Mouse (Mus musculus): ENCODE measurements around the gene Sh3kbp1.
"Not testable (repeated sequence)": the region's sequence is repeated elsewhere in the genome, so short reads cannot be mapped to it uniquely, and the experiment has no call there.

Sh3kbp1 gene

GRCm38 (mm10) chrX:159626907-159627587, at the start of gene Sh3kbp1:
Gene Sh3kbp1 (plus strand): TSS chrX:159627272.
- peak; percentile 79 for DNase-seq (ENCODE audit: extremely low read depth, insufficient read length, low spot score)

GRCm38 (mm10) chrX:159584738-159585137, 42.3 kb upstream of the Sh3kbp1 start:
- not testable (repeated sequence) for DNase-seq (ENCODE audit: extremely low read depth, insufficient read length, low spot score)

- DNase-seq (ENCODE audit: extremely low read depth, insufficient read length, low spot score), result no peak
Observed at GRCm38 (mm10) chrX:159591633-159592032, 35.4 kb upstream of the Sh3kbp1 start.

- no peak for DNase-seq (ENCODE audit: extremely low read depth, insufficient read length, low spot score)
Observed at GRCm38 (mm10) chrX:159597502-159597901, 29.6 kb upstream of the Sh3kbp1 start.

GRCm38 (mm10) chrX:159604832-159605231, 22.2 kb upstream of the Sh3kbp1 start:
- DNase-seq (ENCODE audit: extremely low read depth, insufficient read length, low spot score), result no peak

- DNase-seq (ENCODE audit: extremely low read depth, insufficient read length, low spot score), result no peak
Observed at GRCm38 (mm10) chrX:159606936-159607335, 20.1 kb upstream of the Sh3kbp1 start.

GRCm38 (mm10) chrX:159626208-159626906, 715 bp upstream of the Sh3kbp1 start:
- no peak for DNase-seq (ENCODE audit: extremely low read depth, insufficient read length, low spot score)

GRCm38 (mm10) chrX:159627588-159628566, 805 bp downstream of the Sh3kbp1 start:
- no peak for DNase-seq (ENCODE audit: extremely low read depth, insufficient read length, low spot score)

- DNase-seq (ENCODE audit: extremely low read depth, insufficient read length, low spot score), result no peak
Observed at GRCm38 (mm10) chrX:159628629-159629028, 1.6 kb downstream of the Sh3kbp1 start.

GRCm38 (mm10) chrX:159629203-159629602, 2.1 kb downstream of the Sh3kbp1 start:
- DNase-seq (ENCODE audit: extremely low read depth, insufficient read length, low spot score), result no peak

- no peak for DNase-seq (ENCODE audit: extremely low read depth, insufficient read length, low spot score)
Observed at GRCm38 (mm10) chrX:159638500-159639227, 11.6 kb downstream of the Sh3kbp1 start.

GRCm38 (mm10) chrX:159639991-159640390, 12.9 kb downstream of the Sh3kbp1 start:
- no peak for DNase-seq (ENCODE audit: extremely low read depth, insufficient read length, low spot score)

- no peak for DNase-seq (ENCODE audit: extremely low read depth, insufficient read length, low spot score)
Observed at GRCm38 (mm10) chrX:159645314-159645713, 18.2 kb downstream of the Sh3kbp1 start.

- no peak for DNase-seq (ENCODE audit: extremely low read depth, insufficient read length, low spot score)
Observed at GRCm38 (mm10) chrX:159647564-159647963, 20.5 kb downstream of the Sh3kbp1 start.

GRCm38 (mm10) chrX:159648598-159648997, 21.5 kb downstream of the Sh3kbp1 start:
- DNase-seq (ENCODE audit: extremely low read depth, insufficient read length, low spot score), result no peak

- peak; percentile 30 for DNase-seq (ENCODE audit: extremely low read depth, insufficient read length, low spot score)
Observed at GRCm38 (mm10) chrX:159650130-159650678, 23.1 kb downstream of the Sh3kbp1 start.

GRCm38 (mm10) chrX:159650727-159651126, 23.7 kb downstream of the Sh3kbp1 start:
- DNase-seq (ENCODE audit: extremely low read depth, insufficient read length, low spot score), result no peak

- DNase-seq (ENCODE audit: extremely low read depth, insufficient read length, low spot score), result no peak
Observed at GRCm38 (mm10) chrX:159671388-159671787, 44.3 kb downstream of the Sh3kbp1 start.

GRCm38 (mm10) chrX:159672466-159672865, 45.4 kb downstream of the Sh3kbp1 start:
- peak; percentile 4 for DNase-seq (ENCODE audit: extremely low read depth, insufficient read length, low spot score)

GRCm38 (mm10) chrX:159676242-159676641, 49.2 kb downstream of the Sh3kbp1 start:
- no peak for DNase-seq (ENCODE audit: extremely low read depth, insufficient read length, low spot score)
